Mouse (Mus musculus) embryonic stem cell, embryonic (primary cell): ENCODE measurements at regions not wholly inside any gene's neighbourhood (a gene's known extent, or its start where the extent isn't known, plus 50 kb on each side); places are given as distances from the start of the nearest gene placed in this dataset.
"Not testable (repeated sequence)": the region's sequence is repeated elsewhere in the genome, so short reads cannot be mapped to it uniquely, and the experiment has no call there.

Source experiments
- CTCF ChIA-PET, 4 experiments: fragments of 300-600 bp in 2 of 4; fragments of 350-600 bp in 2 of 4; sonication (Branson Sonifier 250); formaldehyde crosslinking; loops; one replicate each; lab custom pipeline; 2022; ENCODE audit warnings: inconsistent platforms in 2 of 4; lab: Charles Lee
- POLR2A ChIA-PET, 4 experiments: fragments of 300-600 bp in 2 of 4; fragments of 350-600 bp in 2 of 4; sonication (Branson Sonifier 250); formaldehyde crosslinking; loops; one replicate each; lab custom pipeline; 2022; ENCODE audit warnings: antibody characterized with exemption in 4 of 4, inconsistent platforms in 1 of 4; lab: Charles Lee

- CTCF ChIA-PET, POLR2A ChIA-PET: not testable (repeated sequence)
Observed at GRCm38 (mm10) chrX:75734628-75735302, 140.2 kb downstream of the Pls3 start.

- CTCF ChIA-PET: not testable (repeated sequence)
Observed at GRCm38 (mm10) chrX:75733651-75734050, 141.3 kb downstream of the Pls3 start.

GRCm38 (mm10) chrX:75729791-75730190 is 145.2 kb downstream of the Pls3 start:
- CTCF ChIA-PET, POLR2A ChIA-PET: not testable (repeated sequence)

More at GRCm38 (mm10) chrX:75733651-75734050, 141.3 kb downstream of the Pls3 start:
- POLR2A ChIA-PET: interaction anchor here in 1 of 4 experiments (0.6 kb wide), 1 partner anchor 1281 kb away, joined by 4 read pairs; no protein-coding TSS in a partner anchor

- ChIA-PET CTCF (no interaction called here), POLR2A (interaction anchor here in 1 of 4 experiments (0.7 kb wide), 1 partner anchor 50 kb away, joined by 3 read pairs; no protein-coding TSS in a partner anchor)
Observed at GRCm38 (mm10) chrX:75728507-75728906, 146.5 kb downstream of the Pls3 start.

GRCm38 (mm10) chrX:75723542-75723941 is 145.5 kb upstream of the Rab39b start:
- POLR2A ChIA-PET: not testable (repeated sequence)

GRCm38 (mm10) chrX:75699949-75700348 is 121.9 kb upstream of the Rab39b start:
- ChIA-PET CTCF (no interaction called here), POLR2A (no interaction called here)

More at GRCm38 (mm10) chrX:75723542-75723941, 145.5 kb upstream of the Rab39b start:
- CTCF ChIA-PET: interaction anchor here in 2 of 4 experiments (0.6 to 1.0 kb wide), 2 partner anchors 51 to 149 kb away, joined by 3 read pairs; no protein-coding TSS in a partner anchor

- CTCF ChIA-PET, POLR2A ChIA-PET: not testable (repeated sequence)
Observed at GRCm38 (mm10) chrX:75675271-75675670, 97.2 kb upstream of the Rab39b start.

GRCm38 (mm10) chrX:75673920-75674665 is 96.1 kb upstream of the Rab39b start:
- ChIA-PET POLR2A (interaction anchor here in 2 of 4 experiments (1.0 to 1.6 kb wide), 4 partner anchors 160 to 1404 kb away, joined by 3 to 5 read pairs (median 3); partner anchors contain the start of genes Brcc3 (in 2 of the 2), Cmc4 (in 2 of the 2), Mtcp1 (in 2 of the 2) and Rpl10 (in 1 of the 2)), CTCF (interaction anchor here in 3 of 4 experiments (0.5 to 1.6 kb wide), 7 partner anchors 27 to 1709 kb away, joined by 3 to 9 read pairs (median 4); partner anchors contain the start of genes F8 (in 1 of the 3), Fundc2 (in 1 of the 3) and Vbp1 (in 1 of the 3))

- ChIA-PET CTCF (interaction anchor here in 3 of 4 experiments (0.5 to 1.6 kb wide), 5 partner anchors 27 to 1709 kb away, joined by 3 to 9 read pairs (median 3); no protein-coding TSS in a partner anchor), POLR2A (interaction anchor here in 1 of 4 experiments (1.2 to 1.6 kb wide), 3 partner anchors 160 to 1403 kb away, joined by 3 to 5 read pairs (median 3); partner anchors contain the start of genes Brcc3, Cmc4, Mtcp1 and Rpl10)
Observed at GRCm38 (mm10) chrX:75673586-75673919, 95.5 kb upstream of the Rab39b start.

- ChIA-PET CTCF (interaction anchor here in 1 of 4 experiments (1.6 kb wide), 1 partner anchor 51 kb away, joined by 3 read pairs; no protein-coding TSS in a partner anchor), POLR2A (interaction anchor here in 1 of 4 experiments (1.6 kb wide), 1 partner anchor 159 kb away, joined by 5 read pairs; the partner anchor contains the start of gene Vbp1)
Observed at GRCm38 (mm10) chrX:75672976-75673375, 94.9 kb upstream of the Rab39b start.

GRCm38 (mm10) chrX:75667636-75668035 is 89.6 kb upstream of the Rab39b start:
- POLR2A ChIA-PET: no interaction called here
- CTCF ChIA-PET: no interaction called here

GRCm38 (mm10) chrX:75643402-75643801 is 65.4 kb upstream of the Rab39b start:
- ChIA-PET POLR2A (no interaction called here), CTCF (no interaction called here)
